Mouse (Mus musculus) MEL (cell line): ENCODE measurements around the gene Srd5a3. TPM values are rescaled to one million over a fixed set of nuclear protein-coding genes. Genes with fewer than 3 reads are reported as not detected.

Source experiments
- polyA plus RNA-seq, 2 experiments: library from polyadenylated mRNA; stranded (reverse) in 1 of 2; unstranded in 1 of 2; fragments of >175 nt in 1 of 2; fragments of >200 nt in 1 of 2; gene quantifications; 2 replicates each; pipeline versions ENCODE4 v1.2.1 to v1.2.4; 2012; ENCODE audit warnings: low replicate concordance in 2 of 2, low read depth in 1 of 2; ENCODE audit not compliant: insufficient read length in 2 of 2, insufficient read depth in 1 of 2, missing spikeins in 1 of 2
- total RNA-seq: library from RNA; depleted of rRNA; stranded (reverse); fragments of 300-350 nt; gene quantifications from 2 replicates; pipeline ENCODE4 v1.2.3, GENCODE M21; 2012; rRNA removed

The Srd5a3 gene
- total and polyA plus RNA-seq, 3 experiments: 17.0 to 33.2 TPM; not detected in 1

Other genes with a start within 250 kb of the Srd5a3 start
- not detected in 2 replicates for gene Kdr, start 161.8 kb upstream of the Srd5a3 start, total RNA-seq
- gene Kdr, start 161.8 kb upstream of the Srd5a3 start, polyA plus RNA-seq: under 1 TPM in 1 of 2 experiments, not detected in 1; 0.06 TPM
- gene Tmem165, start 43.6 kb downstream of the Srd5a3 start, total RNA-seq: 73.0 and 77.7 TPM in 2 replicates
- gene Tmem165, start 43.6 kb downstream of the Srd5a3 start, polyA plus RNA-seq: 100 to 1,000 TPM in 1 of 2 experiments, 10 to 100 TPM in 1; 66.5 to 154 TPM
- 4.1 and 4.5 TPM in 2 replicates for gene Clock, start 164.5 kb downstream of the Srd5a3 start, total RNA-seq
- gene Clock, start 164.5 kb downstream of the Srd5a3 start, polyA plus RNA-seq: 10 to 100 TPM in 1 of 2 experiments, 1 to 10 TPM in 1; 6.3 to 77.5 TPM
- gene Pdcl2, start 190.9 kb downstream of the Srd5a3 start, total RNA-seq: not detected in 2 replicates
- gene Pdcl2, start 190.9 kb downstream of the Srd5a3 start, polyA plus RNA-seq: not detected
- gene Nmu, start 223.5 kb downstream of the Srd5a3 start, total RNA-seq: not detected in 2 replicates
- not detected for gene Nmu, start 223.5 kb downstream of the Srd5a3 start, polyA plus RNA-seq